Comparison of ENCODE assay signal across 9 mouse cellular contexts in genomic region chr1:134196386-134196785, GRCm38 (mm10). TPM values are rescaled to one million over a fixed set of nuclear protein-coding genes. Genes with fewer than 3 reads are reported as not detected.
A peak's percentile ranks its signal among the peaks of the same experiment; 100 is the strongest.
DNase-seq lines count a peak whose midpoint lies in the region; ATAC-seq and TF ChIP-seq lines count a peak whose summit lies in the region.
"Had no signal": no experiment of that assay in that cellular context is flagged by ENCODE, and none has a peak within 500 bp of the region (broad histone marks: within the 10 kb centered on the region; RNA-seq: fewer than 3 reads in every experiment).

No protein-coding gene starts in this region.

- TF ChIP-seq CTCF in left cerebral cortex, adult 2 months (IDR thresholded peaks at IDR 0.05) = peak; percentile 88

- intact Hi-C loops in left cerebral cortex, adult 2 months (cut with DNase I) = loop anchor here (2.0 kb wide), 2 partner anchors 44 kb away; no protein-coding TSS in a partner anchor

- DNase-seq in cerebellum, adult 11 months = peak; percentile 70
- DNase-seq in adrenal gland, postnatal 25 days = peak; percentile 80
- peak; percentile 74 to 78 for DNase-seq in frontal cortex, postnatal 14 days (ENCODE audit: low spot score in 2 of 2)
- DNase-seq in induced T-regulatory cell, adult 2 months (ENCODE audit: low read depth) = peak; percentile 77
- DNase-seq in left cerebral cortex, adult 2 months (ENCODE audit: extremely low spot score in 1 of 2, low spot score in 2 of 2) = peak; percentile 78 to 79
- peak; percentile 78 to 87 for DNase-seq in spleen, postnatal 4 days (ENCODE audit: low spot score in 2 of 2)

- H3K4me3 ChIP-seq in left cerebral cortex, adult 2 months = no peak overlapping the region
- H3K4me3 ChIP-seq: neural tube, embryonic 12.5 days had no signal

- H3K27ac ChIP-seq in left cerebral cortex, adult 2 months = peak overlapping the region; percentile 74; the same call in 1 of the 2 replicates
- H3K27ac ChIP-seq: neural tube, embryonic 12.5 days had no signal

- no peak for ATAC-seq in cerebellum, adult (ENCODE audit: insufficient number of reproducible peaks, low FRiP score, low TSS enrichment)
- ATAC-seq in megakaryocyte-erythroid progenitor cell, adult 5-6 weeks (replicated peaks; ENCODE audit: low FRiP score, low TSS enrichment, poor library complexity, severe bottlenecking) = peak; percentile 56; the same call in 1 of the 2 replicates

RNA-seq across cellular contexts. Expression of gene Mybph, which starts 3.1 kb away (rescaled TPM):
- total RNA-seq in adrenal gland, postnatal 25 days (2021) = not detected in 2 replicates
- under 1 TPM in 1 of 2 experiments, not detected in 1; 0.25 TPM for total RNA-seq in left cerebral cortex, adult 2 months (2021)
- total RNA-seq in megakaryocyte-erythroid progenitor cell, adult 5-6 weeks (2014; fragmentation: Nextera tagmentation) = not detected in 2 replicates
- not detected in 2 replicates for total RNA-seq in megakaryocyte-erythroid progenitor cell, adult 5-6 weeks (2017)

RNA-seq across cellular contexts. Expression of gene Chil1, which starts 14.4 kb away (rescaled TPM):
- 1.5 and 1.7 TPM in 2 replicates for total RNA-seq in adrenal gland, postnatal 25 days (2021)
- 10 to 100 TPM; 14.0 TPM for total RNA-seq in left cerebral cortex, adult 2 months (2021)
- 0.77 TPM in 1 of 2 replicates, not detected in the other for total RNA-seq in megakaryocyte-erythroid progenitor cell, adult 5-6 weeks (2014; fragmentation: Nextera tagmentation)
- total RNA-seq in megakaryocyte-erythroid progenitor cell, adult 5-6 weeks (2017) = 0.84 and 2.4 TPM in 2 replicates

RNA-seq across cellular contexts. Expression of gene Adora1, which starts 38.8 kb away (rescaled TPM):
- 89.7 and 151 TPM in 2 replicates for total RNA-seq in adrenal gland, postnatal 25 days (2021)
- 100 to 1,000 TPM; 180 to 188 TPM for total RNA-seq in left cerebral cortex, adult 2 months (2021)
- not detected in 2 replicates for total RNA-seq in megakaryocyte-erythroid progenitor cell, adult 5-6 weeks (2014; fragmentation: Nextera tagmentation)
- total RNA-seq in megakaryocyte-erythroid progenitor cell, adult 5-6 weeks (2017) = not detected in 2 replicates

Comparison
In these comparisons a context has a peak if more than half of its experiments do, and no peak if none do; other contexts are left out.
1. RNA of gene Adora1, which starts 38.8 kb away (total RNA-seq): 180 to 188 TPM in left cerebral cortex, adult 2 months and 89.7 to 151 TPM in adrenal gland, postnatal 25 days; not detected in megakaryocyte-erythroid progenitor cell, adult 5-6 weeks; every median in the first group is over 10 times any median in the second.
2. Peak in every context shown above with its lines, with median percentiles within 50 percentile points of each other: DNase-seq.